Mouse (Mus musculus): ENCODE measurements around the gene Abhd16a.

Gene Abhd16a

GRCm38 (mm10) chr17:35060071-35060470 lies 29.0 kb upstream of the Abhd16a start:
- DNase-seq (ENCODE audit: low spot score) = no peak

GRCm38 (mm10) chr17:35060737-35061297 lies 28.2 kb upstream of the Abhd16a start:
- no peak for DNase-seq (ENCODE audit: low spot score)

DNA sequence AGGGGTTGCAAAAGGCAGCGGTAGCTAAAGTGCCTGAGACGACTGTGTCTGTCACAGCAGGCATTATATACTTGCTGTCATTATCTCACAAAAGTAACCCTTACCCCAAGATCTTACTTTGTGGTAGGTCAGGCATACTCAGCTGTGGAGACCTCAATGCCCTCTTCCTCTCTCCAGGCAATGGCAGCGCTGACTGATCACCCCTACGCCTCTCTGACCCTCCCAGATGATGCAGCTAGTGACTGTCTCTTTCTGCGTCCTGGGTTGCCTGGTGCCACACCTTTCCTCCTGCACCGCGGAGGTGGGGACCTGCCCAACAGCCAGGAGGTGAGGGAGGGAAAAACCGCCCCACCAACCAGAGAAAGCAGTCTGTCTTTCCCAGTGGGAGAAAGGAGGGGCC lies 27.8 kb upstream of the Abhd16a start:
- no peak for DNase-seq (ENCODE audit: low spot score)

- DNase-seq (ENCODE audit: low spot score) = no peak
Observed at GRCm38 (mm10) chr17:35063466-35063865, 25.6 kb upstream of the Abhd16a start.

GRCm38 (mm10) chr17:35064378-35064877 lies 24.6 kb upstream of the Abhd16a start:
- no peak for DNase-seq (ENCODE audit: low spot score)

GRCm38 (mm10) chr17:35064951-35065947 lies 23.8 kb upstream of the Abhd16a start, which contains the start of gene Ly6g6c:
Gene Ly6g6c, plus strand, starts transcription at chr17:35065388.
- DNase-seq (ENCODE audit: low spot score) = no peak

GRCm38 (mm10) chr17:35066084-35066483 lies 23.0 kb upstream of the Abhd16a start, which contains the start of gene Mpig6b:
Gene Mpig6b, minus strand, starts transcription at chr17:35066184.
- no peak for DNase-seq (ENCODE audit: low spot score)

DNA sequence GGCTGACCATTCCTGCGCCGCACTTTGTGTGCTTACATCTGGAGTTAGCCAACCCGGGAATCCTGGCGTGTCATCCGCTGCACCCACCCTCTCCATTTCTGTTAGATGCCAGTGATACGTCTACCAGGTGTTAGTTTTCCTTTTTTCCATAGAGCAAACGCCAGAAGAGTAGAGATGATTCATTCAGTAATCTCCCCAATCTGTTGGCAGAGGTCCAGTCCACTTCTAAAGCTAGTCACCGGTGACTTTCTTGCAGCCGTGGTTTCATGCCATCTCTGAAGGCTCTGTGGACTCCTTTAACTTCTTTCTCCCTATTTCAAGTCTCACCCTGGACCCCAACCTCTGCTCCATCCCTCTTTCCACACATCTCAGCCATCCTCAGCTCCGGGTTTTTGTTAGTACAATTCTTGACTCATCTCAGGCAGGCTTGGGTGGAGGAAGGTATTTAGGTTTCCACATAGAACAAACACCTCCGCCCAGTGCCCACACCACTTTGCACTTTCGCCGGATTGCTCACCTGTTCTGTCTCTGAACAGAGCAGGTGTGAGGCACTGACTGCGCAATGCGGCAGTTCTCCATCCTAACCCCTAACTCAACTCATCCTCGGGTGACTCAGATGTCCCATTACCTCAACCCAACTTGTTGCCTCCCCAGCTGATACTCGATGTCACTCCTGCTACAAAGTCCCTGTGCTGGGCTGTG lies 20.7 kb upstream of the Abhd16a start:
- no peak for DNase-seq (ENCODE audit: low spot score)

DNA sequence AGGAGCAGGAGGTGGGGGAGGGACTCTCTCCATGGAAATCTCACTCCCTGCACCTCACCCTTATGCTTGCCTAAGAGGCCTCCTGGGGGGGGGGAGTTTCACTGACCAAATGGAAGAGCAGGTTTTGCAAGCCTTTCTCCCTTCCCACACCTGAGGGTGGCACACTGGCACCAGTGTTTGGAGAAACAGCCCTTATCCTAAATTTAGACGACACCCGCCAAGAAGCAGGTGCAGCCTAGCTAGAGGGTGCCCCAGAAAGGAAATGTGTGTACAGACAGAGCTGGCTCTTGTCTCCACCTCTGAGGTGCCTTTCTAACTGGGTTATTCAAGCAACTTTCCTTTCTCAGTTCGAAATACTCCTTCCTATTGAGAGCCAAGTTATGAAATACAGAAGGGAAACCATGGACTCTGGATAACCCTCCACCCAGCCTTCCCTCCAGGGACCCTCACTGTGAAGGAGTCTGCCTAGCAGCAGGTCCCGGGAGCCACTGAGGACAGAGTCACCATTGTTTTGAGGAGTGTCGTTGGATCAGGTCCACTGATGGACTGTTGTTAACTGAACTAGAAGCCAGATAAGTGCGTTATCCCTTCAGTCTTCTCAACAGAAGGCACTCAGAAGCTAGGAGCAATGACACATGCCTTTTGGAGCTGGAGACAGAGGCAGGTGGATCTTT lies 18.4 kb upstream of the Abhd16a start:
- DNase-seq (ENCODE audit: low spot score) = no peak

DNA sequence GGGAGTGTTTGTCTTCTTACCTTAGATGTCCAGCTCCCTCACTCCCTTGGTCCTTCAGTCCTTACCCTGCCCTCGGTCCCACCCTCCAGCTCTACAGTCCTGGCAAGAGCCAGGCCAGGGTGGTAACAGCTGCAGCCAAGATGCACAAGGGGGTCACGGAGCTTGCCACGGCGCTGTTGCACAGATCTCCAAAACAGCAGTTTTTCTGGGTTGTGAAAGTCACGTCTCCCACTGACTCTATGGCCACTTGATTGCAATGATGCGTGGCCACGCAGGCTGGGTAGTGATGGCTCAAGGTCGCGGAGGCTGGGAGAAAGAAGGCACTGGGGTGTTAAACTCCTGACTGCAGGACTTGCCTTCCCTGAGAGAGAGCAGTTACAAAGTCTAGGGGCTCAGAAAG lies 17.6 kb upstream of the Abhd16a start:
- DNase-seq (ENCODE audit: low spot score) = no peak

- DNase-seq (ENCODE audit: low spot score) = no peak
Observed at GRCm38 (mm10) chr17:35074097-35074496, 15.0 kb upstream of the Abhd16a start.

DNA sequence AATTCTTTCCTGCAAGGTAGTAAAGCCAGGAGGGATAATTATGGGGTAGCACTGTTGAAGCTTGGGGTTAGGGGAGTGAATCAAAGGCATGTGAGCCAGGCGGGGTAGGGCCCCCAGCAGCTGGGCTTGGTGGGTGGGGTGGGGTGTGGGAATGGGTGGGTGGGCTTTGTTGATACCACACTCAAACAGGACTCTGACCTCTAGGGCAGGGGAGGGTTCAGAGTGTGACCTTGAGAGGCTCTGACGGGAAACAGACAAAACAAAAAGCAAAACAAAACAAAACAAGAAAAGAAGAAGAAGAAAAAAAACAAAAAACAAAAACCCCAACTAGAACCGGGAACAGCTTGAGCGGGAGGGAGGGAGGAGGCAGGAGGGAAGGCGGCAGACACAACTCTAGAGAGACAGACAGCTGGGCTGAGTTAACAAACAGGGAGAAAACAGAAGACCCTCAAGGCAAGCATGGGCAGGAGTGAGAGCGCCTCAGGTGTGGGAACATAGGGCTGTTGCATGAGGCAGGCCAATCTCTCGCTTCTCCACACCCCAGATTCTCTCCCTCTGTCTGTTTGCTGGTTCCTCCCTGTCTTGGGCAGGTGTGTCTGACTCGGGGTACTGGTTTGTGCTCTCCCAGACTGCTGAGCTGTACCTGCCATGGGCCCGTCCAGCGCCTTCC lies 12.4 kb upstream of the Abhd16a start, which contains the start of gene Ly6g6e:
Gene Ly6g6e, plus strand, starts transcription at position 396 of the 670 bp plus-strand sequence.
- no peak for DNase-seq (ENCODE audit: low spot score)

DNA sequence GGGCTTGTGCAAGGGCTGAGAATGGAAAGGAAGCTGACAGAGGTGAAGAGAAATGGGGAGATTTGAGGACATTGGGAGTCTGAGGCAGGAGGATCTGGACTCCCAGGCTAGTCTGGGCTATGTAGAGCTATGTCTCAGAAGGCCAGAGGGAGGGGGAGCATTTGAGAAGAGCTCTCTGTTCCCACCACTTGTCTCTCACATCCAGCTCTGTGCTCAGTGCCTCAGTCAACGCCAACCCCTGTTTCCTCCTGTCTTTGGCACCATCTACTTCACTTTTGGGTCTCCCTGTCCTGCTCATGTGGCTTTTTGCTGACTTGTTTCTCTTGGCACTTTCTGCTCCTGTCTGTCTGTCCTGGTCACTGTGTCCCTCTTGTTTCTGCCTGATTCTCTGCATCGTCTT lies 11.8 kb upstream of the Abhd16a start:
- no peak for DNase-seq (ENCODE audit: low spot score)

- no peak for DNase-seq (ENCODE audit: low spot score)
Observed at GRCm38 (mm10) chr17:35077786-35078233, 11.3 kb upstream of the Abhd16a start, which contains the start of gene Ly6g6d. Gene Ly6g6d, minus strand, starts transcription at chr17:35078065.

DNA sequence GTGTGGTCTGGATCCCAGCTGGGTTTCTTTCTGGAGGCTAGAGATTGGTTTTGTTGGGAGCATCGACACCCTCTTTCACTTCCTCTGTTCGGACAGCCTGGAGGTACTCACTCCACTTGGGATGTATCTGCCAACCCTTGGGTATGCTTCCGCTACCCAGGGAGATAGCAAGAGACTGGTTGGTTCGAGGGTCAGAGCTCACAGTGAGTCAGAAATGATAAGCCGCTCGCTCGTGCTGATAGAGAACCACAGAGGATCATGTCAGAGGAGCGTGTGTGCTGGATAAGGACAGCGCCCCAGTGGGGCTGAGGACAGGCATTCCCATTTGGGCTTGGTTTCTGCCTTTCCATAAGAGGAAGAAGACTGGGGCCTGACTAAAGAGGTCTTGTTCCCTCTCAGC lies 9.3 kb upstream of the Abhd16a start:
- DNase-seq (ENCODE audit: low spot score) = peak; percentile 50

- no peak for DNase-seq (ENCODE audit: low spot score)
Observed at GRCm38 (mm10) chr17:35080248-35080647, 8.8 kb upstream of the Abhd16a start.

- no peak for DNase-seq (ENCODE audit: low spot score)
Observed at GRCm38 (mm10) chr17:35080710-35081109, 8.4 kb upstream of the Abhd16a start.

- no peak for DNase-seq (ENCODE audit: low spot score)
Observed at GRCm38 (mm10) chr17:35082841-35083576, 6.1 kb upstream of the Abhd16a start.

- DNase-seq (ENCODE audit: low spot score) = no peak
Observed at GRCm38 (mm10) chr17:35083929-35084497, 5.0 kb upstream of the Abhd16a start.

All from spleen, adult 12 weeks (tissue).